Mouse (Mus musculus) heart, embryonic 15.5 days (tissue): ENCODE measurements around the gene Dpp9. TPM values are rescaled to one million over a fixed set of nuclear protein-coding genes. Genes with fewer than 3 reads are reported as not detected.

ENCODE experiments used
- ATAC-seq: fragments of 200-750 bp; cut with Nextera tagmentation; replicated peaks from 2 replicates; pipeline ENCODE4 v1.8.0; 2017; ENCODE audit warnings: low read depth, moderate TSS enrichment; ENCODE audit not compliant: insufficient number of reproducible peaks, insufficient read depth, low FRiP score
- H3K27ac ChIP-seq: fragments of 300-500 bp; sonication (generic); 2 replicates; pipeline ENCODE4 v1.5.1; 2015; ENCODE audit warnings: mild to moderate bottlenecking, inconsistent platforms
- H3K27me3 ChIP-seq: fragments of 300-500 bp; sonication (generic); 2 replicates; pipeline ENCODE4 v1.6.1; 2015; ENCODE audit warnings: inconsistent platforms
- H3K36me3 ChIP-seq: fragments of 300-500 bp; sonication (generic); 2 replicates; pipeline ENCODE4 v1.6.1; 2015; ENCODE audit warnings: mild to moderate bottlenecking, inconsistent platforms
- H3K4me1 ChIP-seq: fragments of 300-500 bp; sonication (generic); replicated peaks from 2 replicates; pipeline ENCODE4 v1.6.1; 2015; ENCODE audit warnings: inconsistent platforms
- H3K4me2 ChIP-seq: fragments of 300-500 bp; sonication (generic); 2 replicates; pipeline ENCODE4 v1.6.1; 2015; ENCODE audit warnings: inconsistent platforms, mild to moderate bottlenecking, moderate library complexity
- H3K4me3 ChIP-seq: fragments of 300-500 bp; sonication (generic); 2 replicates; pipeline ENCODE4 v1.5.1; 2015; ENCODE audit warnings: mild to moderate bottlenecking, inconsistent platforms
- H3K9ac ChIP-seq: fragments of 300-500 bp; sonication (generic); 2 replicates; pipeline ENCODE4 v1.6.1; 2015; ENCODE audit warnings: mild to moderate bottlenecking, inconsistent platforms
- H3K9me3 ChIP-seq: fragments of 300-500 bp; sonication (generic); replicated peaks from 2 replicates; pipeline ENCODE4 v1.6.1; 2016; ENCODE audit warnings: inconsistent platforms
- WGBS: fragments of 180-500 bp; shearing (Covaris S2); methylation state at CpG from one replicate; pipeline ENCODE4 v1.1.7; 2015; ENCODE audit warnings: mixed read lengths; 5-methylcytosine and 5-hydroxymethylcytosine counted together
- polyA plus RNA-seq: library from polyadenylated mRNA; unstranded; fragments of >200 nt; fragmentation: Nextera tagmentation; extraction: Ambion mirVana; gene quantifications from 2 replicates; pipeline ENCODE4 v1.2.1, GENCODE M21; 2015

Dpp9 gene
- polyA plus RNA-seq, 1 experiment from 2014 or later = 19.7 TPM

GRCm38 (mm10) chr17:56224916-56225315, 6.2 kb upstream of the Dpp9 start:
- H3K27ac ChIP-seq = no peak overlapping the region
- no peaks in the 10 kb centered on the region for H3K9me3 ChIP-seq
- no peak overlapping the region for H3K9ac ChIP-seq
- no peak overlapping the region for H3K4me3 ChIP-seq
- H3K4me2 ChIP-seq = no peak overlapping the region
- H3K36me3 ChIP-seq = no peaks in the 10 kb centered on the region
- 47% methylated on average over 1 of the region's 1 CpGs for WGBS
- H3K4me1 ChIP-seq = no peaks in the 10 kb centered on the region; the same call in 1 of the 2 replicates
- no peaks in the 10 kb centered on the region; the same call in none of the 2 replicates for H3K27me3 ChIP-seq
- no peak for ATAC-seq

DNA sequence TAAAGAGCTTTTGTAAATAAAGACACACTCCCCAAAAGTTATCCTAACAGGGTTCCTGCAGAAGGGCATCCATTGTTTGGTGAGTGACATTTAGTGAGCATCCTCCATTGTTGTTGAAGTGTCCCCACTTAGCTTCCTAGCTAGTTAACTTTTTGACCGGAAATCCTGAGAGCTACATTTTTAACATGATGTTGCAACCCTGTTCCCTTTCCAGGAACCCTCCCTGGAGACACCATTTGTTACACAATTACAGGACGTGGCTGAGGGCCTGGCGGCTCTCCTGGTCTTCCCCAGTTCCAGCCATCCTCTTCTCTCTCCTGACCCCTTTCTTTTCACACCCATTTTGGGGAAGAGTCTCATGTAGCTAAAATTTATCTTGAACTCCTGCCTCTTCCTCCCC, 1.1 kb upstream of the Dpp9 start:
- peak overlapping the region; percentile 90 for H3K27ac ChIP-seq

DNA sequence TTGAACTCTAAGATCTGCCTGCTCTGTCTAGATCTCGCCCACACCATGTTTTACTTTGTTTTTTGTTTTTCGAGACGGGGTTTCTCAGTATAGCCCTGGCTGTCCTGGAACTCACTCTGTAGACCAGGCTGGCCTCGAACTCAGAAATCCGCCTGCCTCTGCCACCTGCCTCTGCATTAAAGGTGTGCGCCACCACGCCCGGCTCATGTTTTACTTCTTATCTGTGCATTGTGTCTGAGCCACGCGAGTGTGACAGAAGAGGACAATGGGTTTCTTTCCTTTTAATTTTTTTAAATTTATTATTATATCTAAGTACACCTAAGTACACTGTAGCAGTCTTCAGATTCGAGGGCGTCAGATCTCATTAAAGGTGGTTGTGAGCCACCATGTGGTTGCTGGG, 546 bp upstream of the Dpp9 start:
- peaks cover 19% of the 10 kb centered on the region for H3K4me1 ChIP-seq
- 34% methylated on average over 12 of the region's 12 CpGs for WGBS
- no peaks in the 10 kb centered on the region for H3K27me3 ChIP-seq
- no peak; the same call in 1 of the 2 replicates for ATAC-seq
- peak overlapping the region; percentile 89 for H3K9ac ChIP-seq
- H3K36me3 ChIP-seq = no peaks in the 10 kb centered on the region
- peak overlapping the region; percentile 91 for H3K4me3 ChIP-seq
- peak overlapping the region; percentile 90 for H3K27ac ChIP-seq
- no peaks in the 10 kb centered on the region for H3K9me3 ChIP-seq
- peak overlapping the region; percentile 82 for H3K4me2 ChIP-seq

More for the DNA sequence above, 1.1 kb upstream of the Dpp9 start:
- Histone ChIP-seq H3K9me3 (no peaks in the 10 kb centered on the region), H3K27me3 (no peaks in the 10 kb centered on the region), H3K9ac (no peak overlapping the region), H3K36me3 (no peaks in the 10 kb centered on the region), H3K4me3 (no peak overlapping the region), H3K4me2 (no peak overlapping the region; the same call in 1 of the 2 replicates), H3K4me1 (peaks cover 19% of the 10 kb centered on the region)
- no peak for ATAC-seq
- WGBS = 46% methylated on average over 3 of the region's 3 CpGs

DNA sequence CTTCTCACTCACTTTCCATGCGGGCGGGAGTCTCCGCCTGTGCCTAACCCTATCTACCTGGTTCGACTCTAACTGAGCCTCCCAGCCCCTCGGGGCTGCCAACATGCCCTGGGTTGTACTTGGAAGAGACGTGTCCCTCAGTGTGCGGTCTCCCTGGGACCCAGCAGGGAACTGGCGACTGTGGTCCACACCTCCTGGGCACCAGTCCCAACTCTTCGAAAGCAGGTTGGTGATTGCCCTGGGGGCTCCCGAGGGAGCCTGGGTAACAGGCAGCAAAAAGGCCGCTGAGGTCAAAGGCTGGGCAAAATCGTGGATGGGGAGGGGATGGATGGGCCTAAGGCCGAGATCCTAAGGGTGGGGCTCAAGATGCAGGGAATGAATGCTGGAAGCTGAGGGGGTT, 1.0 kb downstream of the Dpp9 start:
- Histone ChIP-seq H3K36me3 (no peaks in the 10 kb centered on the region), H3K27ac (no peak overlapping the region), H3K4me1 (peaks cover 24% of the 10 kb centered on the region), H3K27me3 (no peaks in the 10 kb centered on the region), H3K9ac (peak overlapping the region; percentile 89), H3K4me3 (peak overlapping the region; percentile 91), H3K9me3 (no peaks in the 10 kb centered on the region), H3K4me2 (peak overlapping the region; percentile 82)
- ATAC-seq = no peak
- 64% methylated on average over 13 of the region's 13 CpGs for WGBS

- WGBS = 87% methylated on average over 1 of the region's 1 CpGs
- Histone ChIP-seq H3K4me2 (no peak overlapping the region), H3K27ac (no peak overlapping the region), H3K9ac (no peak overlapping the region), H3K4me1 (peaks cover 24% of the 10 kb centered on the region), H3K36me3 (peaks cover 27% of the 10 kb centered on the region), H3K27me3 (no peaks in the 10 kb centered on the region), H3K9me3 (no peaks in the 10 kb centered on the region), H3K4me3 (no peak overlapping the region)
- no peak for ATAC-seq
Observed at GRCm38 (mm10) chr17:56214229-56214628, 4.5 kb downstream of the Dpp9 start.

- H3K9ac ChIP-seq = no peak overlapping the region
- H3K4me1 ChIP-seq = peaks cover 18% of the 10 kb centered on the region
- H3K27me3 ChIP-seq = no peaks in the 10 kb centered on the region
- H3K4me3 ChIP-seq = no peak overlapping the region
- ATAC-seq = no peak
- no peak overlapping the region for H3K27ac ChIP-seq
- H3K9me3 ChIP-seq = no peaks in the 10 kb centered on the region
- WGBS = 49% methylated on average over 6 of the region's 6 CpGs
- peaks cover 42% of the 10 kb centered on the region for H3K36me3 ChIP-seq
- H3K4me2 ChIP-seq = no peak overlapping the region
Observed at GRCm38 (mm10) chr17:56212676-56213075, 6.0 kb downstream of the Dpp9 start.

DNA sequence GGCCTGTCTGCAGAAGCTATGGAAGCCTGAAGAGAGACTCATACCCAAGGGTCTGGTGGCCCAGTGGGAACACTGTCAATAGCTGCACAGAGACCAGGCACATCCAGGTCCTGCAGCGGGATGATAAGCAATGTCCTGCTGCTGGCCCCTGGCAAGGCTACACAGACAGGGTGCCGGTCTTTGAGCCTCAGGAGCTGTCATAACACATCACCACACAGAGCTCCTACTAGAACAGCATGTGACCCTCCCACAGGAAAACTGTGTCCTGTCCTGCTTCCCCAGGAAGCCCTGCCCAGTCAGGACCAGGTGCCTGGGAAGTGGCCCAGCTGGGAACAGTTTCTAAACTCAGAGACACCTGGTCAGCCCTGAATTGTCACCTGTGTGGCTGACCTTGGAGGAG, 7.6 kb downstream of the Dpp9 start:
- no peak overlapping the region for H3K9ac ChIP-seq
- peaks cover 55% of the 10 kb centered on the region for H3K36me3 ChIP-seq
- H3K4me2 ChIP-seq = no peak overlapping the region
- no peak for ATAC-seq
- H3K27ac ChIP-seq = no peak overlapping the region
- no peak overlapping the region for H3K4me3 ChIP-seq
- peaks cover 5% of the 10 kb centered on the region for H3K4me1 ChIP-seq
- H3K27me3 ChIP-seq = no peaks in the 10 kb centered on the region
- WGBS = 65% methylated on average over 2 of the region's 2 CpGs
- H3K9me3 ChIP-seq = no peaks in the 10 kb centered on the region

DNA sequence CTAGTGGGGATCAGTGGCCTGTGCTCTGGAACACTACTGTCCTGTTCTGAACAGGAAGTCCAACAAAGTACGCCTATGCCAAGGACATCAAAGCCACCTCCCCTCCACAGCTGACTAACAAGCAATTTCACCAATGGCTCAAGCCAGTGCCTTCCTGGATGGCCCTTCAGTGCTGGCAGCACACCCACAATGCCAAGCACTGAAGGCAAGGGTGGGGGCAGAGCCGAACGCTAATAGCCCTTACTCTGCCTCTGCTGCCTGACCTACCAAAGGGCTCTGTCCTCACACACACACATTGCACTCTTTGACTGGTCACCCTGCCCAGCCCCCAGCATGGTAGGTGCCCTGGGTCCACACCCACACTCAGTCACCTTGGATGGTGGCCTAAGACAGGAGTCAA, 9.9 kb downstream of the Dpp9 start:
- no peaks in the 10 kb centered on the region for H3K27me3 ChIP-seq
- no peaks in the 10 kb centered on the region for H3K9me3 ChIP-seq
- H3K9ac ChIP-seq = no peak overlapping the region
- H3K4me2 ChIP-seq = no peak overlapping the region
- peaks cover 5% of the 10 kb centered on the region for H3K4me1 ChIP-seq
- no peak for ATAC-seq
- H3K27ac ChIP-seq = no peak overlapping the region
- 87% methylated on average over 3 of the region's 3 CpGs for WGBS
- H3K36me3 ChIP-seq = peaks cover 77% of the 10 kb centered on the region
- no peak overlapping the region for H3K4me3 ChIP-seq

DNA sequence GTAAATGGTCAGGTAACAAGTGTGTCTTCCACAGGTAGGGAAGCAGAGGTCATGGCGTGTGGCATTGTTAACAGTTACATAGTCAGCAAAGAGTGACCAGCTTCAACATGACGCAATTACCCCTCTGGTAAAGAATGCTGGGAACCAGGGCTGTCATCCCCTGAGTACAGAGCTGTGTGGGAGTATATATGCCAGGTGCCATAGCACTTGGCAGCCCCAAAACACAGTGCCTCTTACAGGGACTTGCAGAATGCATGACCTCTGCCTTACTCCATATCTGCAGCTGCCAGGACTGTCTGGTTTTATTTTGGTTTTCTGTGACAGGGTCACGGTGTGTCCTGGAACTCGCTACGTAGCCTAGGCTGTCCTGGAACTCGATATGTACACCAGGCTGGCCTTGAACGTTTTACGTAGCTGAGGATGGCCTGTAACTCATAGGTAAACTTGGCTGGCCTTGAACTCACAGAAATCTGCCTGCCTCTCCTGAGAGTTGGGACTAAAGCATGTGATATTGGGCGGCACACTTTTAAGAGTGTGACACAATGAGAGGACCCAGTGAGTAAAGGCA, 10.7 kb downstream of the Dpp9 start:
- peaks cover 4% of the 10 kb centered on the region for H3K4me1 ChIP-seq
- no peaks in the 10 kb centered on the region for H3K9me3 ChIP-seq
- peaks cover 85% of the 10 kb centered on the region for H3K36me3 ChIP-seq
- no peak for ATAC-seq
- no peak overlapping the region for H3K9ac ChIP-seq
- no peak overlapping the region for H3K4me2 ChIP-seq
- no peak overlapping the region for H3K4me3 ChIP-seq
- 89% methylated on average over 9 of the region's 9 CpGs for WGBS
- H3K27ac ChIP-seq = no peak overlapping the region
- no peaks in the 10 kb centered on the region for H3K27me3 ChIP-seq

GRCm38 (mm10) chr17:56206986-56207674, 11.6 kb downstream of the Dpp9 start:
- 79% methylated on average over 6 of the region's 6 CpGs for WGBS
- H3K4me2 ChIP-seq = no peak overlapping the region
- no peaks in the 10 kb centered on the region for H3K4me1 ChIP-seq
- no peaks in the 10 kb centered on the region for H3K27me3 ChIP-seq
- ATAC-seq = no peak
- H3K4me3 ChIP-seq = no peak overlapping the region
- no peaks in the 10 kb centered on the region for H3K9me3 ChIP-seq
- H3K9ac ChIP-seq = no peak overlapping the region
- no peak overlapping the region for H3K27ac ChIP-seq
- peaks cover 94% of the 10 kb centered on the region for H3K36me3 ChIP-seq

DNA sequence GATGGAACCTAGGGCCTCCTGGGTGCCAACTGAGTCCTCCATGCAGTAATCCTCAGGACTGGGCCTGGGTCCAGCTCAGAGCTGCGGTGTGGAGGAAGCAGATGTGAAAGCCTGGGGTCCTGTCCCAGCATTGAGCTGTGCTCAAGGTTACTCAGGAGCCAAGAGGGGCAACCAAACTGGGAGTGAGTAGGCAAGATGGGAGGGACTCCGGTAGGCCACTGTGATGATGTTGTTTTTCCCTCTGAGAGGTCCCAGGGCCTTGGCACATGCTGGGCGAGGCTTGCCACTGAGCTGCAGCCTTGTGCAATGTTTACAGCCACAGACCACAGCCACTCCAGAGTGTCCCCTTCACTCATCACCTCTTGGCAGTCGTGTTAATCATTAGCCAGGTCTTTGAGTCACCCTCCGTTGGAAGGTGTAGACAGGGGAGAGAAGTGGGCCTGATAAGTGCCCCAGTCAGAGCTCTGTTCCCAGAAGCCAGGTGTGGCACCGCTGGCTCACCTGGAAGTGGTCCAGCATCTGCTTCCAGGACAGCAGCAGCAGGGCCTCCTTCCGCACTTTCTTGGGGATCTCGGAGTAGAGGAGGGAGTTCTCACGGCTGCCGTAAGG, 12.3 kb downstream of the Dpp9 start:
- no peak for ATAC-seq
- no peak overlapping the region for H3K4me2 ChIP-seq
- H3K9ac ChIP-seq = no peak overlapping the region

More for the DNA sequence above, 12.3 kb downstream of the Dpp9 start:
- Histone ChIP-seq H3K27me3 (no peaks in the 10 kb centered on the region), H3K9me3 (no peaks in the 10 kb centered on the region), H3K4me1 (no peaks in the 10 kb centered on the region), H3K4me3 (no peak overlapping the region), H3K27ac (no peak overlapping the region), H3K36me3 (peaks cover 94% of the 10 kb centered on the region)
- 70% methylated on average over 10 of the region's 10 CpGs for WGBS
